Mouse (Mus musculus): Measurements from ENCODE around the gene Add3.

Gene Add3

GRCm38 (mm10) chr19:53241806-53242205 lies 101.6 kb downstream of the Add3 start:
- DNase-seq, result no peak

DNA sequence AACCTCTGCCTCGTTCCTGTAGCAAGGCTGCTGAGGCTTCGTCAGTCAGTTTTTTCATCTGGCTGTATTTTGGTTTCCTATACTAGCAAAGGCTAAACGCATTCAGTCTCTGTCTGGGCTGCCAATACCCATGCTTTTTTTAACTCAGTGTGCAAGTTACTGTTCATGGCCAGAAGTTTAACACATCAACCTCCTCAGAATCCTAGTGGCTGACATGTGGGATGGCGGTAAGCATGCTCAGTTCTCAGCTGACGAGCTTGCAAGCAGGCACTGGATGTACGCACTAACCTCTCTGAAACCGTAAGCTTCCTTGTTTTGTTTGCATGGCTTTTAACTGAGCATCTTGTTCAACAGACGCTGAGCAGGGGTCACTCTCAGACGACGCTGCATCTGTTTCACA lies 103.7 kb downstream of the Add3 start:
- DNase-seq, result no peak

GRCm38 (mm10) chr19:53247558-53247957 lies 107.3 kb downstream of the Add3 start:
- no peak for DNase-seq

- no peak for DNase-seq
Observed at GRCm38 (mm10) chr19:53248023-53248494, 107.8 kb downstream of the Add3 start.

GRCm38 (mm10) chr19:53251015-53251414 lies 110.8 kb downstream of the Add3 start:
- no peak for DNase-seq

GRCm38 (mm10) chr19:53251656-53252055 lies 111.4 kb downstream of the Add3 start:
- DNase-seq, result no peak

GRCm38 (mm10) chr19:53252111-53253028 lies 112.1 kb downstream of the Add3 start:
- DNase-seq, result no peak

GRCm38 (mm10) chr19:53256361-53256760 lies 116.1 kb downstream of the Add3 start:
- DNase-seq, result no peak

DNA sequence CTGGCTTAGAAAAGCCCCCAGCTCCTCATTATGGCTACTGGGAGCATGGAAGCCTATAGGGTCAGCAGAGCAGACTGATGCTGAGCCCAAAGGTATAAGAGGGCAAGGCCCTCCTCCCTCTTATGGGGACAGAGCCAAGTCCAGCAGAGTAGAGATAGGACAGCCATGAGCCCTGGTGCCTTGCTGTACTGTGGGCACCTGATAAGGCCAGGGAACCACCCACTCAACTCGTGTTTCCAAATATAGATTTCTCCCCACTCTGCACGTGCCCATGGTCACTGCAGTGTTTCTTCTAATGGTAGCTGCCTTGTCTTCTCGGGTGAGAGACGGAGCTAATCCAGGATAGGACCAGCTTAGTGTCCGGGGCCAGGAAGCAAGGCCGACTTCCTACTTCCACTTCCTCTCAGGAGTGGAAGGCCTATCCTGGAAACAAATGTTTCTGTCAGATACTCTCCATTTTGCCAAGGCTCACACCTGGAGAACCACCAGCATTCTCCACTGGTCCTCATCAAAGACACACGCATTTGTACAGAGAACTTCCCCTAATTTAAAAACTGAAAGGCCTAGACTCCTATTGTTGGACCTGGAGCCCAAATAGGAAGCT lies 116.8 kb downstream of the Add3 start:
- DNase-seq, result no peak

GRCm38 (mm10) chr19:53257631-53258560 lies 117.7 kb downstream of the Add3 start:
- DNase-seq, result no peak

DNA sequence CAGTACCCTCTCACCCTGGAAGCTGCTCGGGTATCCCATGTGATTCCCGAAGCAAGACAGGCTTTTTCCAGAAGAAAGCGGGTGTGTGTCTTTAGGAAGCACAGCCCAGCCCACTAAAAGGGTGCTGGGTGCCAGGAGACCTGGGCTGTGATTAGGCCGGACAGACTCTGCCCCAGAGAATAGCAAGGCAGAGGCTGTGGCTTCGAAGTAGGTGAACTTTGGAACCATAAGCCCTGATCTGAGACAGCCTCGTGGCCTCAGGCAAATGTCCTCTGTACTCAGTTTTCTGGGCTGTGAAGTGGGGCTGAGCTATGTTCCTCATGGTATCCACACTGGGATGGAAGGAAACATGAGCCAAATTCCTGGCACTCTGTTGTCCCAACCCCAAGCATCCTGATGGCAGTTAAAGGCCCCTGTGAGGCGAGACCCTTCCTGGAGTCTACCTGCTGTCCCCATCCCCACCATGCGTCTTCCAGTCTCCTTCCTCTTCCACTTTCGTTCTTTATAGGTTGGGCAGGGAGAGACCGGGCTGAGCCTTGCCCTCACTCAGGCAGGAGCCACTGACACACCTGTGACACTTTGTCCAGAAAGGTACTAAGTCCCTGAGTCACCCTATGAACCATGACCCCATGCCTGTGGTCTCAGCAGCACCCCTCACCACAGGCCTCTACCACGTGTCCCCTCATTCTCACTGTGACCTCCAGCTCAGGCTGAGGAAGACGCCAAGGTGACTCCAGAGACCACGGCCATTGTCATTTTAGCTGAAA lies 118.7 kb downstream of the Add3 start:
- DNase-seq, result no peak

DNA sequence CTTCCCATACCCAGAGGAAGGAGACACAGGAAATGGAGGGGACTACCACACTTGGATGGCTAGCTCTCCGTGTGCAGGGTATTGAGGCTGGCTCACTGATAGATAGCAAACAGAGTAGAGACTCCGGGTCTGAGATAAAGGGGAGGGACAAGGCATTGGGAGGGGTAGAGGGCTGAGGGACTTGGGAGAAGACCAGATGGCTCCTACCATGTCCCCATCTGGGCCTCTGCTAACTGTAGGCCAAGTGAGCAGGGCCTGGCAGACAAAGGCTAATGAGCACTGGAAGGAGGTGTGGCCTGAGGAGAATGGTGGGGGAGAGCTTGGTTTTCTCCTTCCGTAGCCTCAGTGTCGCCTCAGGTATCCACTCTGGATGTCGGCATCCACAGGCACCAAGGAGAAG lies 119.3 kb downstream of the Add3 start:
- DNase-seq, result no peak

DNA sequence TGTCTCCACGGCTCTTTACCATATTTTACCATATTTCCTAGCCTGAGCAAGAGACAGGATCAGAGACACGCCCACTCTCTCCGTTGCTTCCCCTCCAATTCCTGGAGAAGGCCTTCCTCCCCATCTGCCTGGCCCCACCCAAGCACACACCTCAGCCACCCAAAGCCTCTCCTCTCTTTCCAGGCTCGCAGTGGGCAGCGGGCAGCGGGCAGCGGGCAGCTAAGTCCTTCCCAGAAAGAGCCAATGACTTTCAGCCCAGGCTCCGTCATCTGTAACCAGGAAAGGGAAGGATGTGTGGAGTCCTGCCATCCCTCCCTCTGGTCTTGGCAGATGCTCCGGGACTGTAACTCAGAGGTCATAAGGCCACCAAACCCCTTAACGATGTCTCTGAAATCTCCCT lies 120.0 kb downstream of the Add3 start:
- no peak for DNase-seq

- DNase-seq, result no peak
Observed at GRCm38 (mm10) chr19:53260828-53261227, 120.6 kb downstream of the Add3 start.

- DNase-seq, result no peak
Observed at GRCm38 (mm10) chr19:53262061-53262460, 121.8 kb downstream of the Add3 start.

DNA sequence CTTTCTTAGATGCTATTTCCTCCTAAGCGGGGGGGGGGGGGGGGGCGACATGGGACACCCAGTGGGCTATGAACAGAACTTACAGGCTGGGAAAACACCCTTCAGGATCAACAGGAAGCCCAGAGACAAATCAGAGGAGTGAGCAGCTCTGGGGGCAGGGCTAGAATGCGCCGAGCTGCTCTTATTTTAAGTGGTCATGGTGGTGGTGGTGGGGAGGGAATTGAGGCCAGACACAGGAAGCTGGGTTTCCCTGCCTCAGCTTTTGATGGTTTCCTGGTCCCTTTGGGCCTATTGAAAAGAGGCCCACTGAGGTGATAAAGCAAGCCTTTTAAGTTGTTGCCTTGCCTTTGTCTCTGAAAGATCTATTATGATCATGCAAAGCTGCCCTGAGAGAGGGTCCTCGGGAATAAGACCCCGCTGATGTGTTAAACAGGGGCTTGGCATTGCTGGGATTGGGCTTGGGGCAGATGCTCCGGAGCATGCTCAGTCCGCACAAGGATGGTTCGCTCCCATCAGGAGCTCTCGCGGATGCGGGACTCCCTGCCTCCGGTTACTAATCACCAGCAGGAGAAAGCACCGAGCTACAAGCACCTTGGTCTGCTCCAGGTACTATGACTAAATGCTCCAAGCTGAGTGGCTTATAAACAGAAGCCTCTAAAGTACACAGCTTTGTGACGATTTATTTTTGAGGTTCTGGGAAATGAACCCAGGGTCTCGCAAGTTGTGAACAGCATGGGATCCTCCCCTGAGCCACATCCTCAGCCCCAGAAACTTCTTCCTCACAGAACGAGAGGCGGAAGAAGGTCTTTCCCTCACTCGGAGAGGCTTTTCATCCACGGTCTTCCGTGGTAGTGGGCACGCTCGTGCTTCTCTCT lies 123.9 kb downstream of the Add3 start:
- no peak for DNase-seq

DNA sequence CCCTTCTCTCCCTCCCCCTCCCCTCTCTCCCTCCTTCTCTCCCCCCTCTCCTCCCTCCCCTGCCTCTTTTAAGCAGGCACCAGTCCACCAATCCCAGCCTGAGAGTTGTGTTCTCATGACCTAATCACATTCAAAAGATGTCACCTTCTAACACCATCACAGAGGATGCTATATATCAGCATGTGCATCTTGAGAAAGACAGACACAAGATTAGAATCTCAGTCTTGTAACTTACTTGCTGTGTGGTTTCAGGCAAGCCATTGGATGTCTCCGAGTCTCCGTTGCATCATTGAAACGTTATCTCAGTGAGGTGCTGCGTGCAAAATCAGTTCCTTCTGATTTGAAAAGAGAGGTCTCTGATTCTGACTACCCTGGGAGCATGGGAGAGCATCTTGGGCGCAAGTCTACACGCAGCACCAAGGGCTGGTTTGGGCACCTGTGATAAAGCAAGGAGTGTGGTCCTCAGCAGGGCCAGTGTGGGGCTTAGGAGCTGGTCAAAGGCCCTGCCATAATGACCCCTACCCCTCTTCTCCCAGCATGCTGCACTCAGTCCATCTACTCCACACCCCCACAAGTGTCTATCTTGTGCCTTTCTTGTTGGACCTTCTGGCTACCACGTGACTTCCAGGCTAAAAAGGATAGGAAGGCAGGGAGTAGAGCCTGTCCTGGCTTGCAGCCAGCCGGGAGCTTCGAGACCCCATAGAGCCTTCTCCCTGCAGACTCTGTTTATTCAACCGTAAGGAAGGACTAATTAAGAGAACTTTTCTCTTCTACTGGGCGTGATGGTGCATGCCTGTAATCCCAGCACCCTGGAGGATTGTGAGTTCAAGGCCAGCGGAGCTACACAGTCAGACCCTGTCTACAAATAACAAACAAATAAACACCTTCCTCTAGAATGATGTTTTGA lies 124.8 kb downstream of the Add3 start:
- no peak for DNase-seq

DNA sequence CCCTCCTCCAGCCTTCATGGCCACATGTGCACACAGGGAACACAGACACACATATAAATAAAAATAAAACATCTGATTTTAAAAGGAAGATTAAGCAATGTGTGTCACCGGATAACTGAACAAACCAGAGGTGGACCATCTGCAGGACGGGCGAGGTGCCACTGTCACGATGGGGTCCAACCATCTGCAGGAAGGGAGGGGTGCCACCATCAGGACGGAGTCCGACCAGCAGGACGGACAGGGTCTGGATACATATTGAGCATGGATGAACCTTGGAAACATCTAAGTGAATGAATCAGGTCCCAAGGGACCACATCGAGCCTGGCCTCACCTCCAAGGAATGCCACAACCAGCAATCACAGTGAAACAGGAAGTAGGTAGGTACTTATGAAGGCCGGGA lies 127.1 kb downstream of the Add3 start:
- DNase-seq, result no peak

GRCm38 (mm10) chr19:53273055-53273722 lies 132.9 kb downstream of the Add3 start:
- no peak for DNase-seq
